16 mouse cellular contexts compared by ENCODE assay signal in genomic region chr2:131487337-131487736, GRCm38 (mm10). TPM values are rescaled to one million over a fixed set of nuclear protein-coding genes. Genes with fewer than 3 reads are reported as not detected.
A peak's percentile ranks its signal among the peaks of the same experiment; 100 is the strongest.
DNase-seq lines count a peak whose midpoint lies in the region; ATAC-seq and TF ChIP-seq lines count a peak whose summit lies in the region.
"Had no signal": no experiment of that assay in that cellular context is flagged by ENCODE, and none has a peak within 500 bp of the region (broad histone marks: within the 10 kb centered on the region; RNA-seq: fewer than 3 reads in every experiment).

No protein-coding gene starts in this region.

- no peaks in the 10 kb centered on the region for H3K36me3 ChIP-seq in embryonic facial prominence, embryonic 11.5 days (replicated peaks; ENCODE audit: control insufficient read depth, insufficient read depth, low read depth, low read length)
- no peaks in the 10 kb centered on the region for H3K36me3 ChIP-seq in limb, embryonic 14.5 days (ENCODE audit: control insufficient read depth, insufficient read depth, low read length)
- no peaks in the 10 kb centered on the region for H3K36me3 ChIP-seq in midbrain, embryonic 14.5 days (ENCODE audit: control insufficient read depth, insufficient read depth, low read length)
- H3K36me3 ChIP-seq: embryonic facial prominence, embryonic 12.5 days; forebrain, embryonic 12.5 days; heart, embryonic 12.5 days; hindbrain, embryonic 15.5 days had no signal

- H3K9ac ChIP-seq in embryonic facial prominence, embryonic 11.5 days (replicated peaks; ENCODE audit: low read length): no peak overlapping the region
- no peak overlapping the region for H3K9ac ChIP-seq in limb, embryonic 14.5 days (ENCODE audit: low read depth, low read length, severe bottlenecking)
- H3K9ac ChIP-seq in midbrain, embryonic 14.5 days (replicated peaks; ENCODE audit: low read length): no peak overlapping the region
- H3K9ac ChIP-seq: embryonic facial prominence, embryonic 12.5 days; forebrain, embryonic 12.5 days; heart, embryonic 12.5 days; hindbrain, embryonic 15.5 days had no signal

- WGBS in embryonic facial prominence, embryonic 11.5 days: 66% methylated on average over 5 of the region's 5 CpGs
- WGBS in limb, embryonic 14.5 days: 28% methylated on average over 5 of the region's 5 CpGs
- WGBS in midbrain, embryonic 14.5 days: 92% methylated on average over 5 of the region's 5 CpGs

- DNase-seq in embryo, embryonic 11 days: peak; percentile 59
- DNase-seq in embryo, embryonic 10 days (ENCODE audit: low spot score): no peak
- peak; percentile 38 for DNase-seq in 3T3-L1 (ENCODE audit: low read depth, low spot score)
- DNase-seq in embryonic facial prominence, embryonic 11.5 days (ENCODE audit: low spot score): peak; percentile 69
- DNase-seq in limb, embryonic 14.5 days (ENCODE audit: low spot score): peak; percentile 48
- no peak for DNase-seq in midbrain, embryonic 14.5 days
- DNase-seq in spleen, postnatal 36 days (ENCODE audit: low spot score in 2 of 2): no peak
- DNase-seq: adrenal gland, adult 8-10 months; adrenal gland, postnatal 36 days; cerebellum, adult 2 months; gastrocnemius, adult 2 months; gastrocnemius, postnatal 25 days had no signal

- H3K4me3 ChIP-seq in embryonic facial prominence, embryonic 11.5 days (ENCODE audit: low read depth, low read length): no peak overlapping the region
- H3K4me3 ChIP-seq in limb, embryonic 14.5 days (replicated peaks; ENCODE audit: low read length): no peak overlapping the region
- no peak overlapping the region for H3K4me3 ChIP-seq in midbrain, embryonic 14.5 days (replicated peaks; ENCODE audit: low read depth, low read length)
- H3K4me3 ChIP-seq: embryonic facial prominence, embryonic 12.5 days; forebrain, embryonic 12.5 days; gastrocnemius, adult 2 months; heart, embryonic 12.5 days; hindbrain, embryonic 15.5 days had no signal

- no peaks in the 10 kb centered on the region for H3K27me3 ChIP-seq in embryonic facial prominence, embryonic 11.5 days (ENCODE audit: control insufficient read depth, insufficient read depth, low read length)
- no peaks in the 10 kb centered on the region for H3K27me3 ChIP-seq in limb, embryonic 14.5 days (ENCODE audit: control insufficient read depth, insufficient read depth, low read length)
- H3K27me3 ChIP-seq in midbrain, embryonic 14.5 days (ENCODE audit: control insufficient read depth, insufficient read depth, low read length): no peaks in the 10 kb centered on the region
- H3K27me3 ChIP-seq: embryonic facial prominence, embryonic 12.5 days; heart, embryonic 12.5 days; hindbrain, embryonic 15.5 days had no signal

- H3K4me1 ChIP-seq in embryonic facial prominence, embryonic 11.5 days (ENCODE audit: control insufficient read depth, insufficient read depth, low read length): no peaks in the 10 kb centered on the region
- H3K4me1 ChIP-seq in limb, embryonic 14.5 days (ENCODE audit: control insufficient read depth, insufficient read depth, low read length): peaks cover 20% of the 10 kb centered on the region
- no peaks in the 10 kb centered on the region for H3K4me1 ChIP-seq in midbrain, embryonic 14.5 days (ENCODE audit: control insufficient read depth, insufficient read depth, low read length)

- H3K4me2 ChIP-seq in embryonic facial prominence, embryonic 11.5 days (ENCODE audit: low read depth, low read length): no peak overlapping the region
- H3K4me2 ChIP-seq in limb, embryonic 14.5 days (replicated peaks; ENCODE audit: low read depth, low read length, severe bottlenecking): no peak overlapping the region
- no peak overlapping the region for H3K4me2 ChIP-seq in midbrain, embryonic 14.5 days (ENCODE audit: low read length)
- H3K4me2 ChIP-seq: embryonic facial prominence, embryonic 12.5 days; forebrain, embryonic 12.5 days; heart, embryonic 12.5 days; hindbrain, embryonic 15.5 days had no signal

- no peaks in the 10 kb centered on the region for H3K9me3 ChIP-seq in embryonic facial prominence, embryonic 11.5 days (replicated peaks; ENCODE audit: control insufficient read depth, low read length)
- no peaks in the 10 kb centered on the region for H3K9me3 ChIP-seq in limb, embryonic 14.5 days (ENCODE audit: control insufficient read depth, low read length)
- no peaks in the 10 kb centered on the region for H3K9me3 ChIP-seq in midbrain, embryonic 14.5 days (ENCODE audit: control insufficient read depth, low read length)
- H3K9me3 ChIP-seq: embryonic facial prominence, embryonic 12.5 days; forebrain, embryonic 12.5 days; heart, embryonic 12.5 days; hindbrain, embryonic 15.5 days had no signal

- no peak for TF ChIP-seq POLR2A in limb, embryonic 14.5 days (IDR thresholded peaks at IDR 0.05; ENCODE audit: borderline replicate concordance, extremely low read depth, insufficient read depth, insufficient read length)

- no peak overlapping the region for H3K27ac ChIP-seq in embryonic facial prominence, embryonic 11.5 days (replicated peaks; ENCODE audit: low read depth, low read length)
- H3K27ac ChIP-seq in limb, embryonic 14.5 days (replicated peaks; ENCODE audit: low read depth, low read length): no peak overlapping the region
- H3K27ac ChIP-seq in midbrain, embryonic 14.5 days (replicated peaks; ENCODE audit: low read depth, low read length): no peak overlapping the region
- H3K27ac ChIP-seq: embryonic facial prominence, embryonic 12.5 days; forebrain, embryonic 12.5 days; gastrocnemius, adult 2 months; hindbrain, embryonic 15.5 days had no signal

- ATAC-seq in embryonic facial prominence, embryonic 11.5 days (replicated peaks; ENCODE audit: insufficient number of reproducible peaks, low FRiP score, low TSS enrichment, low read depth): no peak
- no peak for ATAC-seq in limb, embryonic 14.5 days (ENCODE audit: low FRiP score, low read depth)
- no peak for ATAC-seq in midbrain, embryonic 14.5 days (ENCODE audit: low FRiP score, low TSS enrichment)

RNA-seq across cellular contexts. Expression of gene Smox, which starts 4.0 kb away (rescaled TPM):
- polyA plus RNA-seq in embryonic facial prominence, embryonic 11.5 days (2014; fragmentation: Nextera tagmentation; extraction: Ambion mirVana): 33.6 and 38.7 TPM in 2 replicates
- 68.8 and 70.7 TPM in 2 replicates for polyA plus RNA-seq in limb, embryonic 14.5 days (2012; rRNA removed)
- polyA plus RNA-seq in limb, embryonic 14.5 days (2014; fragmentation: Nextera tagmentation; extraction: Ambion mirVana): 37.9 and 44.3 TPM in 2 replicates
- 31.4 and 37.7 TPM in 2 replicates for polyA plus RNA-seq in midbrain, embryonic 14.5 days (2014; fragmentation: Nextera tagmentation; extraction: Ambion mirVana)

Comparison
In these comparisons a context has a peak if more than half of its experiments do, and no peak if none do; other contexts are left out.
1. DNase-seq: peak in embryo, embryonic 11 days (single experiment), 3T3-L1 (single experiment), embryonic facial prominence, embryonic 11.5 days (single experiment) and limb, embryonic 14.5 days (single experiment); none in embryo, embryonic 10 days (single experiment), midbrain, embryonic 14.5 days (single experiment) and spleen, postnatal 36 days (0 of 2).